27 mouse cellular contexts compared by ENCODE assay signal in genomic region chr13:94164501-94164900, GRCm38 (mm10).
DNase-seq lines count a peak whose midpoint lies in the region; ATAC-seq and TF ChIP-seq lines count a peak whose summit lies in the region.
"Had no signal": no experiment of that assay in that cellular context is flagged by ENCODE, and none has a peak within 500 bp of the region (broad histone marks: within the 10 kb centered on the region; RNA-seq: fewer than 3 reads in every experiment).

No protein-coding gene starts in this region.

- ATAC-seq in intestine, embryonic 16.5 days, result peak; percentile 12; the same call in 1 of the 2 replicates
- ATAC-seq in intestine, embryonic 15.5 days, result no peak
- ATAC-seq in midbrain, embryonic 14.5 days (ENCODE audit: low FRiP score, low TSS enrichment), result no peak
- ATAC-seq in stomach, postnatal 0 days (ENCODE audit: low FRiP score, low TSS enrichment), result peak; percentile 77
- ATAC-seq: activated CD4-positive, CD25-positive, alpha-beta regulatory T cell, adult 4 months; forebrain, embryonic 14.5 days; forebrain, postnatal 0 days had no signal

- 50% methylated on average over 6 of the region's 6 CpGs for WGBS in intestine, embryonic 16.5 days
- 48% methylated on average over 6 of the region's 6 CpGs for WGBS in intestine, embryonic 15.5 days
- 77% methylated on average over 6 of the region's 6 CpGs for WGBS in midbrain, embryonic 10.5 days
- WGBS in midbrain, embryonic 14.5 days, result 79% methylated on average over 6 of the region's 6 CpGs
- 72% methylated on average over 6 of the region's 6 CpGs for WGBS in macrophage (ENCODE audit: missing documents)
- WGBS in stomach, postnatal 0 days, result 43% methylated on average over 6 of the region's 6 CpGs

- no peaks in the 10 kb centered on the region for H3K79me2 ChIP-seq in macrophage (ENCODE audit: inconsistent target)

- no peak overlapping the region for H3K9ac ChIP-seq in intestine, embryonic 16.5 days (ENCODE audit: low read depth, low read length)
- H3K9ac ChIP-seq in intestine, embryonic 15.5 days, result no peak overlapping the region
- H3K9ac ChIP-seq in midbrain, embryonic 14.5 days (replicated peaks; ENCODE audit: low read length), result no peak overlapping the region
- H3K9ac ChIP-seq in stomach, postnatal 0 days (ENCODE audit: low read length), result no peak overlapping the region
- H3K9ac ChIP-seq: embryonic facial prominence, embryonic 12.5 days; embryonic facial prominence, embryonic 15.5 days; forebrain, postnatal 0 days; heart, embryonic 12.5 days; heart, embryonic 15.5 days; hindbrain, embryonic 13.5 days had no signal

- H3K4me1 ChIP-seq in intestine, embryonic 16.5 days (ENCODE audit: control insufficient read depth, insufficient read depth, low read length), result peaks cover 18% of the 10 kb centered on the region
- H3K4me1 ChIP-seq in intestine, embryonic 15.5 days (replicated peaks), result peaks cover 16% of the 10 kb centered on the region; the same call in 1 of the 2 replicates
- peaks cover 20% of the 10 kb centered on the region for H3K4me1 ChIP-seq in midbrain, embryonic 10.5 days
- H3K4me1 ChIP-seq in midbrain, embryonic 14.5 days (ENCODE audit: control insufficient read depth, insufficient read depth, low read length), result no peaks in the 10 kb centered on the region
- H3K4me1 ChIP-seq in stomach, postnatal 0 days (replicated peaks; ENCODE audit: control insufficient read depth, insufficient read depth), result no peaks in the 10 kb centered on the region

- H3K27me3 ChIP-seq in intestine, embryonic 16.5 days (replicated peaks; ENCODE audit: control insufficient read depth, insufficient read depth, low read length), result no peaks in the 10 kb centered on the region
- no peaks in the 10 kb centered on the region for H3K27me3 ChIP-seq in intestine, embryonic 15.5 days (replicated peaks)
- H3K27me3 ChIP-seq in midbrain, embryonic 10.5 days (ENCODE audit: low read depth, poor library complexity, severe bottlenecking), result peaks cover 11% of the 10 kb centered on the region; the same call in 1 of the 2 replicates
- no peaks in the 10 kb centered on the region for H3K27me3 ChIP-seq in midbrain, embryonic 14.5 days (ENCODE audit: control insufficient read depth, insufficient read depth, low read length)
- H3K27me3 ChIP-seq in stomach, postnatal 0 days (ENCODE audit: control insufficient read depth, insufficient read depth, low read length), result no peaks in the 10 kb centered on the region
- H3K27me3 ChIP-seq: embryonic facial prominence, embryonic 12.5 days; embryonic facial prominence, embryonic 15.5 days; heart, embryonic 12.5 days; heart, embryonic 15.5 days had no signal

- peak overlapping the region; percentile 9 for H3K27ac ChIP-seq in intestine, embryonic 16.5 days (ENCODE audit: low read length)
- H3K27ac ChIP-seq in intestine, embryonic 15.5 days, result no peak overlapping the region
- 0 out of 2 replicates have a peak overlapping the region, but pooled peaks have one; percentile 14 for H3K27ac ChIP-seq in midbrain, embryonic 10.5 days (replicated peaks)
- H3K27ac ChIP-seq in midbrain, embryonic 14.5 days (replicated peaks; ENCODE audit: low read depth, low read length), result no peak overlapping the region
- H3K27ac ChIP-seq in macrophage, result peak overlapping the region; percentile 34
- peak overlapping the region; percentile 56 for H3K27ac ChIP-seq in stomach, postnatal 0 days (replicated peaks)
- no peak overlapping the region for H3K27ac ChIP-seq in gastrocnemius, adult 2 months
- H3K27ac ChIP-seq: embryonic facial prominence, embryonic 12.5 days; embryonic facial prominence, embryonic 15.5 days; heart, embryonic 15.5 days; hindbrain, embryonic 10.5 days; hindbrain, embryonic 13.5 days had no signal

- H3K4me2 ChIP-seq in intestine, embryonic 16.5 days (ENCODE audit: low read depth, low read length), result no peak overlapping the region
- no peak overlapping the region for H3K4me2 ChIP-seq in intestine, embryonic 15.5 days (replicated peaks)
- no peak overlapping the region for H3K4me2 ChIP-seq in midbrain, embryonic 14.5 days (ENCODE audit: low read length)
- no peak overlapping the region for H3K4me2 ChIP-seq in stomach, postnatal 0 days (replicated peaks; ENCODE audit: low read depth)
- H3K4me2 ChIP-seq: embryonic facial prominence, embryonic 12.5 days; embryonic facial prominence, embryonic 15.5 days; heart, embryonic 12.5 days; heart, embryonic 15.5 days; hindbrain, embryonic 13.5 days had no signal

- no peak for TF ChIP-seq EP300 in stomach, postnatal 0 days (optimal IDR thresholded peaks at IDR 0.05)

- H3K9me3 ChIP-seq in intestine, embryonic 16.5 days (ENCODE audit: control insufficient read depth, low read length), result no peaks in the 10 kb centered on the region
- H3K9me3 ChIP-seq in intestine, embryonic 15.5 days, result no peaks in the 10 kb centered on the region
- H3K9me3 ChIP-seq in midbrain, embryonic 10.5 days (replicated peaks), result no peaks in the 10 kb centered on the region
- H3K9me3 ChIP-seq in midbrain, embryonic 14.5 days (ENCODE audit: control insufficient read depth, low read length), result no peaks in the 10 kb centered on the region
- H3K9me3 ChIP-seq in stomach, postnatal 0 days (ENCODE audit: control insufficient read depth, low read length), result no peaks in the 10 kb centered on the region
- H3K9me3 ChIP-seq: embryonic facial prominence, embryonic 12.5 days; embryonic facial prominence, embryonic 15.5 days; heart, embryonic 12.5 days; heart, embryonic 15.5 days; hindbrain, embryonic 10.5 days; hindbrain, embryonic 13.5 days had no signal

- intact Hi-C loops in gastrocnemius, adult 2 months (cut with DNase I), result no loop called here

- no peaks in the 10 kb centered on the region for H3K36me3 ChIP-seq in intestine, embryonic 16.5 days (ENCODE audit: control insufficient read depth, insufficient read depth, low read length)
- H3K36me3 ChIP-seq in intestine, embryonic 15.5 days, result no peaks in the 10 kb centered on the region
- H3K36me3 ChIP-seq in midbrain, embryonic 10.5 days, result no peaks in the 10 kb centered on the region
- H3K36me3 ChIP-seq in midbrain, embryonic 14.5 days (ENCODE audit: control insufficient read depth, insufficient read depth, low read length), result no peaks in the 10 kb centered on the region
- H3K36me3 ChIP-seq in macrophage (ENCODE audit: inconsistent target), result no peaks in the 10 kb centered on the region
- H3K36me3 ChIP-seq in stomach, postnatal 0 days (ENCODE audit: control insufficient read depth, insufficient read depth, low read length), result no peaks in the 10 kb centered on the region
- H3K36me3 ChIP-seq: embryonic facial prominence, embryonic 12.5 days; embryonic facial prominence, embryonic 15.5 days; heart, embryonic 12.5 days; heart, embryonic 15.5 days; hindbrain, embryonic 10.5 days; hindbrain, embryonic 13.5 days had no signal

- H3K4me3 ChIP-seq in intestine, embryonic 16.5 days (ENCODE audit: low read length), result no peak overlapping the region
- H3K4me3 ChIP-seq in intestine, embryonic 15.5 days (replicated peaks), result no peak overlapping the region
- no peak overlapping the region for H3K4me3 ChIP-seq in midbrain, embryonic 10.5 days
- no peak overlapping the region for H3K4me3 ChIP-seq in midbrain, embryonic 14.5 days (replicated peaks; ENCODE audit: low read depth, low read length)
- H3K4me3 ChIP-seq in macrophage (ENCODE audit: inconsistent target), result no peak overlapping the region
- no peak overlapping the region for H3K4me3 ChIP-seq in stomach, postnatal 0 days (ENCODE audit: low read depth, low read length)
- no peak overlapping the region for H3K4me3 ChIP-seq in gastrocnemius, adult 2 months
- H3K4me3 ChIP-seq: embryonic facial prominence, embryonic 12.5 days; embryonic facial prominence, embryonic 15.5 days; heart, embryonic 12.5 days; heart, embryonic 15.5 days; hindbrain, embryonic 10.5 days; hindbrain, embryonic 13.5 days had no signal

- no peak for TF ChIP-seq CTCF in stomach, postnatal 0 days (IDR thresholded peaks at IDR 0.05; ENCODE audit: low read depth)
- TF ChIP-seq CTCF in gastrocnemius, adult 2 months (IDR thresholded peaks at IDR 0.05), result no peak

- DNase-seq in midbrain, embryonic 10.5 days (ENCODE audit: low spot score), result no peak
- no peak for DNase-seq in midbrain, embryonic 14.5 days
- DNase-seq in stomach, postnatal 0 days (ENCODE audit: low spot score), result peak; percentile 58
- no peak for DNase-seq in adrenal gland, postnatal 36 days
- no peak for DNase-seq in gastrocnemius, adult 2 months
- DNase-seq: adrenal gland, adult 8-10 months; adrenal gland, postnatal 25 days; cerebellum, adult 11 months; cerebellum, adult 2 months; cerebellum, adult 9-11 months; cerebellum, postnatal 25 days; forebrain, postnatal 0 days; gastrocnemius, postnatal 25 days; heart, adult 18-20 months; heart, postnatal 10 days; heart, postnatal 36 days had no signal

Comparison
In these comparisons a context has a peak if more than half of its experiments do, and no peak if none do; other contexts are left out.
1. ATAC-seq: peak in intestine, embryonic 16.5 days (single experiment) and stomach, postnatal 0 days (single experiment); none in intestine, embryonic 15.5 days (single experiment) and midbrain, embryonic 14.5 days (single experiment).
2. H3K27ac ChIP-seq: peak in intestine, embryonic 16.5 days (single experiment), midbrain, embryonic 10.5 days (single experiment), macrophage (single experiment) and stomach, postnatal 0 days (single experiment); none in intestine, embryonic 15.5 days (single experiment), midbrain, embryonic 14.5 days (single experiment) and gastrocnemius, adult 2 months (single experiment).